Mouse (Mus musculus): ENCODE data around the gene Golt1a.

Gene Golt1a

DNA sequence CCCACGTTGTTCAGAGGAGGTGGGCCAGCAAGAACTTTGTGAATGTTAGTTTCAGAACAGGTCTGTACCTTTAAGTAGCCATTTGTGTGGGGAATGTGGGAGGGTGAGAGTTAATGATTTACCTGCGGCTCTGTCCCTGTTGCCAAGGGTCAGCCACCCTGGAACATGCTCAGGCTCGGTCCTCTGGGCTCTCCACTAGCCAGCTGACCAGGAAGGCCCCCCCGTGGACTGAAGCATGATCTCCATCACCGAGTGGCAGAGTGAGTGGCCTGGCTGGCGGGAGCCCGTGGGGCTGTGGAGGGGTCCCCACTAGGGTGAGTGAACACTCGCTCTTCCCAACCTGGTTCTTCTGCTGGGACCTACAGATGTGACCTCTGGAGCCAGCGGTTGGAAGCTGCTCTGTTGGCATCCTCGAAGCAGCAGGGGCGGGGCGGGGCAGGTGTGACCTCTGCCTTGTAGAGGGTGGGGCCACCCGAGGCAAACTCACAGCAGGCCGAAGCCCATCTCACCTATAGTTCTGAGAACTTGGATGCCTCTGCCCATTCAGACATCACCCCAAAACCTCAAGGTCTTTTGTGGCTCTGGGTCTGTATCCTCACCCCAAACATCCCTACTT is at the start of gene Golt1a:
Gene Golt1a, plus strand, starts transcription at position 149 of the 616 bp plus-strand sequence.
- peak; percentile 89 to 94 for DNase-seq

DNA sequence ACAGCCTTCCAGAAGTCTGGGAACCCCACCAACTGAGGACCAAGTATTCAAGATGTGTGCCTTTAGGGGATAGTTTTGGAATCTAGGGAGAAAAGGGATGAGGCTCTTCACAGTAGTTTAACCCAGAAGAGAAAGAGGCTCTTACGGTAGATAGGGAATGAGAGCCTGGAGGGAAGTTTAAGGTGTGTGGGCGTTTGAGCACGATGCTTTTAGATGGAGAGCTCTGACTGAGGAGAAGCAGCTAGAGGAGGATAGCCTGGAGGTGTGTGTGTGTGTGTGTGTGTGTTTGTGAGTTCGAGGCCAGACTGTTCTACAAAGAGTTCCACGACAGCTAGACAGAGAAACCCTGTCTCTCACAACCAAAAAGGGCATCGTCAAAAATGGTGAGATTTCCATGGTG is 47.0 kb upstream of the Golt1a start:
- DNase-seq, result no peak

DNA sequence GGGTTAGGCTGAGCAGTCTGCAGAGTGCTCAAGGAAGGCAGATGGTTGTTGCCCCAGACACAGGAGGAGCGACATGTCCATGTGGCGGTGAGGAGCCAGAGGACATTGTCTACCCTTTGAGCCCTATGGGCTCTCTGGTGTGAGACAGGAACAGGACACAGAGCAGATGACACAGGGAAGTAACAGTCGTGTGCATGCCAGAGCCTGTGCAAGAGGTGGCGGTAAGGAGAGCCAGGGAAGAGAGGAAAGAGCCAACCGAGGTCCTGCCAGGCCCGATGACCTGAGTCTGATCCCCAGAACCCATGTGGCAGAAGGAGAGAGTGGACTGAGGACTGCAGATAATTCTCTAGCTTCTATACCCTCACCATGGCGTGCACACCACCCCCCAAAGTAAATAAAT is 46.5 kb upstream of the Golt1a start:
- DNase-seq, result no peak

DNA sequence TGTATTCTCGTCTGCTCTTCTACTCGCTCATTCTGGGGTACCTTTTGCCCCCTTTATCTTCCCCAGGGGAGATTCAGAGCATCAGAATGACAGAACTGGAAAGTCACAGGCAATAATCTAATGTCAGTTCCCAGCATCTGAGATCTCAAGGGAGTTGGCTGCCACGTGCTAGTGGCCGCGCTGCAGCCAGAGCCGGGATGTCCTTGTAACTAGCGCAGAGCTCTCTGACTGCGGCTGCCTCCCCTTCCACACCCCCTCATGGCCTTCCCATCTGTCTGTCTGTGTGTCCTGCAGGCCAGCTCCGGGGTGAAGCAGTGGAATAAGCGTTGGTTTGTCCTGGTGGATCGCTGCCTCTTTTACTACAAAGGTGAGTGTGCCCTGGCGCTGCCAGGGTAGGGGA is 45.2 kb upstream of the Golt1a start:
- peak in 1 of 2 experiments; percentile 40 for DNase-seq

DNA sequence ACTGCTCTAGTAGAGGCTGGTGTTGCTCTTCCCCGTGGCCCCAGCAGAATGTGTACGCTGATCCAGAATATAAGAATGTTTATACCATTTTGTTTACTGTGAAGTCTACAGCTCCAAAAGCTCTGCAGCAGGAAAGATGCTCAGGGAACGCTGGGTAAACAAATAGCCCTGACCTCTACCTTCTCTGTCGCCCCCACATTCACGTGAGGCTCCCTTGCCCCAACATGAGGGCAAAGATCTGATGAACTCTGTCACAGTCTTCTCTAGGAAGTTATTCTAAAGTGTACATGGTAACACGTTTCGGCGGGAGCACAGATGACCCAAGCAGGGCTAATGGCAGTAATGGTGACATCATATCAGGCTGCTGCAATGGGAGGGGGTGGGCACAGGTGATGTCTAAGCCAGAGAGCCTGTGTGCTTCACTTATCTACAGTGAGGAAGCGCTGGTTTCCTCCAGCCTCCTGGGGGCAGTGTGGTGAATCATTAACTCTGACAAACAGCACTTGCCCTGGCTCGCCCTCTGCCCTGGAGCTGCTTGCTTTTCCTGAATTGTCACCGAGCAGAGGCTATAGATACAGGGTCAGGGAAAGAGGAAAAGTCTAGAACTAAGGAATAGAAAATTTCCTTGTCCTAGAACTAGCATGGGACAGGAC is 44.4 kb upstream of the Golt1a start:
- DNase-seq, result peak; percentile 79 to 87

DNA sequence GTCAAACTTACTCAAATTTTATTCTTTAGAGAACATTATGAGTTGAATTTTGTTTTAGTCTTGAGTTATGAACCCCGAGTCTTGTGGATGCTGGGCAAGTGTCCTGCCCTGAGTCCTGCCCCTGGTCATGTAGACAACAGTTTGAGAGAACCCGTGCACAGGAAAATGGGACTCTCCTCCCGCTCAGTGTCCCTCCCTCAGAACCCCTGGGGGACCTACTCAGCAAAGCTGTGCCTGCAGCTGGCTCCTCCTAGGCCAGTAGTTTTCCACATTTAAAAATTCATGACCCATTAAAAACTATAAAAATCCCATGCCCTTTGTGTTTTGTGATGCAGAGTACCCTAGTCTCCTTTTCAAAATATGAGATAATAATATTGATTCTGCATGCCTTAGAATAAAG is 42.5 kb upstream of the Golt1a start:
- DNase-seq, result no peak

DNA sequence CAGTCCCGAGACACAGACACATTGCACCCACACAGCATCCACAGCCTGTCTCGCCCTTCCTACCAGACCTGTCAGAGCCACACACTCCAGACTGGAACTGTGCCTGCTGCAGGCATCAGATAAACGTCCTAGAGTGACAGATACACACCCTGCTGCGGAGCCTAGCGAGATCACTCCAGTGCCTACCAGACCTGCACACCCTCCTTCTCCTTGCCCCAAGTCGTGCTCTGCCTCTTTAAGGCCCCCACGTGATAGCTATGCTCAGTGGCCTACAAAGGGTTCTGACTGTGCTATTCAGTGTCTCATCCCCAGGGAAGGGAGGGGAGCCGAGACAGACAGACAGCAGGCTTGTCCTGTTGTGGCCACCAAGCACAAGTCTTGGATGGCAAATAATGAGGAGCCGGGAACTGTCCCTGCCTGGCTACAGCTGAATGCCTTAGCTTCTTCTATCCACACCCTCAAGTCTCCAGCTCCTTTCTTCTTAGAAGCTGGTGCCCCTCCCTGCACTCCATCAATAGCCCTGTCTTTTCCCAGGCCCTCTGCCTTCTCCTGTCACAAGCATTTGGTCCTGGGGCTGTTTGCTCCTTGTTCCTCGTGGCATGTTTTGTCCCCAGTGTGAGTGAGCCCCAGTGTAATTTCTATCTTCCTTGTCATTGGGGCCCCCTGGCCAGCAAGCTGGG is 41.6 kb upstream of the Golt1a start:
- DNase-seq, result no peak

DNA sequence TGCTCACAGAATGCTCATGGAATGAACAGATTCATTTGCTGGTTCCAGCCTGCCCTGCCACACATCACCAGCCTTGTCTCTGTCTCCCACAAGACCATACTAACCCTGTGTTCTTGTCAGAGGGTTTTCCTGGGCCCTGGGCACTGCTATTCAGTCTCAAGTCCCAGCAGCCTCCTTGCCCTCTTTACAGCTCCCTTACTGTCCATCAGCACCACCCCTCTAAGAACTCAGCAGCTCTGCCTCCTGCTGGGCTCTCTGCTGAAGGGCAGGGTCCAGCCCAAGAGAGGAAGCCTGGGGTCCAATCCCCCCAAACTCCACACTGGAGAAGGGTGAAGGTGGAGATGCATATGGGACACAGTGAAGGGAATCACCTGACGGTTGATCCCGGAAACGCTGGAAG is 41.1 kb upstream of the Golt1a start:
- no peak for DNase-seq

DNA sequence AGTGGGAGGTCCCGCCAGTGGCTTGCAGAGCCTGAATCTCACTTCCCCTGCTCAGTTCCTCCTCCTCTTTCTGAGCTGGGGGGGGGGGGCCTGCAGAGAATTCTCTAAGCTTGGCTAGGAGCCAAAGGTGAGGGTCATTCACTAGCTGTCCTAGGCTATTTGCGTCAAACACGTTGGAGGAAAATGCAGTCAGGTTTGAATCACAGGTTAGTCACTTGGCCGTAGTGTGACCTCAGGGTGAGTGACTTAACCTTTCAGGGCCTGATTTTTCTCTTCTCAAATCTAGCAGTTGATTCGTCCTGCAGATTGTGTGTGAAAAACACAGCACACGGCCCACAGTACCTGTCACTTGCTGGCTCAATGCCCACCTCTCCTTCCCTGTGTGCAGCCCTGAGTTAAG is 39.3 kb upstream of the Golt1a start:
- DNase-seq, result no peak

DNA sequence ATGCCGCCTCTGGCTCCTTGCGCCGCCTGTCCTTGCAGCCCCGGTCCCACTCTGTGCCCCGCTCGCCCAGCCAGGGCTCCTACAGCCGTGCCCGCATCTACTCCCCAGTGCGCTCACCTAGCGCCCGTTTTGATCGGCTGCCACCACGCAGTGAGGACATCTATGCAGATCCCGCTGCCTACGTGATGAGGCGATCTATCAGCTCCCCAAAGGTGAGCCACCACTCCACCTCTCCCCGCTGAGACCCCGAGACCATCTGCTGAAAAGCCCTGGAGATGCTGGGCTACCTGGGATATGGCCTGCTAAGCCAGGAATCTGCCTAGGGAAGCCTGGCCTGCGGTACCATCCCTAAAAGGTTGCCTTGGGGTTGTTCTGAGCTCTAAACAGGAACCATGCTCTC is 35.4 kb upstream of the Golt1a start:
- no peak for DNase-seq

DNA sequence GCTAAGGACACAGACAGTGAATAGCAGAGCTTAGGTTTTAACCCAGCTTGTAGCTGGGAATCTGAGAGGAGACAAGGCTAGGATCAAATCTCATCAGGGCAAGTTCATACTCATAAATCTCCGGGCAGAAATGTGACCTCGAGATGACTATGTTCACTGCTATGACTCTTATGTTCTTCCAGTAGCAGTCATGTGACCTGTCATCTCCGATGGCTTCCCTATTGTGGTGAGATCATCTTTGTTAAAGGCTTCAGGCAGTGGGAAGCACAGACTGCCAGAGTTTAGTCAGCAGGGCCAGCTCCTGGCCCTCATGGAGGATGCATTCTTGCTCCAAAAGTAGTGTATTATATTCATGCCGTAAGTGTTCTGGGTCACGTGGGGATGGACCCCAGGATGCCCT is 32.6 kb upstream of the Golt1a start:
- DNase-seq, result no peak

DNA sequence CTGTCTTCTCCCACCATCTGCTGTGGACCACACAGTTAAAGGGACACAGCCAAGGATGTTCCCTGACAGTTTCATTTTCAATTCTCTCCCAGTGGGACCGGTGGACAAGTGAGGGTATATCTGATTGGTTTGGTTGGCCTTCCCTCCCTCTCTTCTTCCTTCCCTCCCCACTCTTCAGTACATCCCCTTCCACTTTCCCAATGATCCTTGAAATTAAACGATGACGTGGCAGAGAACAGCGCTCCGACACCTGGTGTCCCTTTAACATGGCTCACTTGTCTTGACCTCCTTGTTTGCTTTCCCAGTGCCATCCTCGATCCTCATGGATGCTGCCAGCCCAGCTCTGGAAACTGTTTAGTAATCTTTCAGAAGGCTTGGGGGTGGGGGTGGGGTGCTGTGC is 31.1 kb upstream of the Golt1a start:
- DNase-seq, result no peak

DNA sequence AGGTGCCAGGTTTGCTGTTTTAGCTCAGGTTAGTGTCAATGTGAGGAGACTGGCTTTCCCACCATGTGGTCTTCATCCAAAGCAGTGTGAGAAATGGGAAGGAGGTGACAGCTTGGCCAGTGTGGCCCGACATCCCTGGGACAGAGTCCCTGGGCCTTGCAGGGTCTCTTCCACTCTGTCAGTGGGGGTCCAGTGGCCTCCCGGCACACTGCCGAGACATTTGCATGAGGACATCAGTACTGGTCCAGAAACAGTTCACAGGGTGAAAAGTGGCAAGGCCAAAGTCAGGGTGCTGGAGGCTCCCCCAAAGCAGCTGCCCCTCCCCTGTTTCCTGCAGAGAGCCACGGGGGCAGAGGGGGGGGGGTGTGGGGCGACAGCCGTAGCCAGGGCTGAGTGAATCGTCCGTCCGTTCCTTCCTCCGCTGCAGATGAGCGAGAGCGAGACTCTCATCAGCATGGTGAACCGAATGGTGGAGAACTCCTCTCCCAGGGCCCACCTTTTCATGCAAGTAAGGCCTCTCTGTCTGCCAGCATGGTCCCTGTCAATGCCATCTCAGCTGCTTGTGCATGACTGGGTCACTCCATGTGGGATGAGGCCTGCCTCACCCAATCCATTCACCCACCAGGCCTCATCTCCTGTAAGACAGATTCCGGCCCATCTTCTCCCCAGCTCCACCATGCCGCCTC is 30.5 kb upstream of the Golt1a start:
- DNase-seq, result no peak

DNA sequence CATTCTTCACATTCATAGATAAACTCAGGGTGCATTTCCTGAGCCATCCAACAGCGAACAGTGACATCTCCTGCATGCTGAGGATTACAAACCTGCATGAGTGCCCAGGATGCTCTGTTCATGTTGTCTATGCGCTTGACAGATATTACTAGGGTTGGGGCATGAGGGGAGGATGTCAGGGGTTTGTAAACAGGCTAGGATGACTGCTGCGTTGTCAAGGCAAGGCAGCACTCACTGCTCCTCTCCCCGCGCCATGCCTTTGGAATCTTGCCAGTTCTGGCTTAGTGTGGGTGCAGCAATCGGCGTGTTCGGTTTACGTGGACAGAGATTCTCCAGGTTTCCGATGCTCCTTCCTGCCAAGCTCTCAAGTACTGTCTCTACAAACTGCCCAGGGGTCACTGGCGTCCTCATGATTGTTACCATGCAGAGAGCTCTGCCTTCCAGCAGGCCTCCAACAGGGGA is 29.9 kb upstream of the Golt1a start:
- peak in 1 of 2 experiments; percentile 33 for DNase-seq

DNA sequence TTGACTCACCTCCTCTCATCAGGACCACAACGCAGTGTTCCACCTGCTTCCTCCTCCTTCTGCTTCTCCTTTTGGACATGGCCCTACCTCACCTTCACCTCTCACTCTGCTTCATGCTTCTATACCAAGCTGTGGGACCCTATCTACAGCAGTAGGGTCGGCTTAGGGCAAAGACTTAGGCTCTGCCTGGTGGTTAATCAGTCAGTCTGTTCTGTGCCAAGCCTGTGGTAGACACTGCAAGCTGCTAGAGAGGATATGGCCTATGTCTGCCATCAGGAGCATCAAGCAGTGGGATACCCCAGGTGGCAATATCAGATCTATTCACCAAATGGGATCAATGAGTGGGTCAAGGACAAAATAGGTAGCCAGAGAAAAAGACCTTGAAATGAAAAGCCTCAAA is 29.1 kb upstream of the Golt1a start:
- no peak for DNase-seq

DNA sequence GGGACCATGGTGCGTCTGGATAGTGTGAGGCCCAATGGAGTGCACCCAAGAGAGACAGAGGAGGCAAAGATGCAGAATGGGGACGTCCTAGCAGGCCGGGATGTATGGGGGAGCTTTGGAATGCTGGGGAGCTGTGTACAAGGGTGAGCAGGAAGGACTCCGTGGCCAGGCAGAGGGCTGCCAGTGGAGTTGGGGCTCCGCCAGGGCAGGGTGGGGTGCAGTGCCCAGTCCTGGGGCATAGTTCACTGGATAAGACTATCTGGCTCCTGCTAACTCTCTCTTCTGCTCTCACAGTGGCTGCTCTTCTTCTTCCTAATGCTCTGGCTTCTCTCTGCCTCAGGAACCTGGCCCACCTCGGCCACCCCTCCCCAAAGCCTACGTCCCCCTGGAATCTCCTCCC is 23.7 kb upstream of the Golt1a start:
- peak; percentile 83 to 87 for DNase-seq

DNA sequence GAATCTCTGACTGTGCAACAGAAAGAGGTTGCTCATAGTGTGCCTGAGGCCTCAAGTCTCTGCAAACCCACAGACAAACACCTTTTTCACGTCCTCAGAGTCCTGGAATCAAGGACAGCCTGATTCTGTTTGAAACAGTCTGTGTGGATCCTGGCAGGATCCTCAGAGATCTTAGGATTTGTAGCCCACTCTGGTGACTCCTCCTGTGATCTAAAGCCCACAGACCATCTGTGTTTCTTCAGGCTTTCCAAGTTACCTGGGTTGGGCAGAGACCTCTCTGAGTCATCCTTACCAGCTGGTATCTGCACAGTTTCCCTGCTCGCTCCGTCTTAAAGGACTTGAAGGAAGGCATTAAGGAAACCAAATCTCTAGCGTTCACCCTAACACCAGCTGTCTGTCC is 22.5 kb upstream of the Golt1a start:
- no peak for DNase-seq

DNA sequence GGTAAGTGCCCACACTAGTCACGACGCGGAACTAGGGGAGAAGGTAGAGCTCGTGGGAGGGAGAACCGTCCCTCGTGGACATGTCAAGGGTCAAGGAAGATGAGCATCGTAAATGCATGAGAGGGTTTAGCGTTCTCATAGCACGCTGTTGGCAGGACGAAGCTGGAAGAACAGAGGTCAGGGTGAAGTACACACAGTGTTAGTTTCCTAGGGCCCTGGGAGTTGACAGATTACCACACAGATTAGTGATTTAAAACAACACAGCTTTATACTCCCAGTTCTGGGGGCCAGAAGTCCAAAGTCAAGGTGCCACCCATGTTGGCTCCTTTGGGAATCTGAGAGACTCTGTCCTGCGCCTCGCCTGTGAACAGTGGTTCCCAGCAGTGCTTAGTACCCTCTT is 21.7 kb upstream of the Golt1a start:
- DNase-seq, result peak; percentile 65 to 77

DNA sequence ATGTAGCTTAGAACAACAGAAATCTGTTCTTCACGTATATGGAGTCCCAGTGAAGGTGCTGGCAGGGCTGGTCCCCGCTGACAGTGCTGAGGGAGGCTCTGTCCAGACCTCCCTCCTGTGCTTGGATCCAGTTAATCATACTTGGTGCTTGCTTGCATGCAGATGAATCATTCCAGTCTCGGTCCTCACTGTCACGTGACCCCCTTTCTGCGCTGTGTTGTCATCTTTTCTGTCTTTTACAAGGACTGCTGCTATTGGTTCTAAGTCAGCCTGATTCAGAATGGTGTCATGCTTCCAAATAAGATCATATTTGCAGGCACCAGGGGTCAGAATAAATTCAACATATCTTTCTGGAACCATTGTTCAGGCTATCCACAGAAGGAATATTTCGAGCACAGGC is 17.7 kb upstream of the Golt1a start:
- DNase-seq, result no peak

DNA sequence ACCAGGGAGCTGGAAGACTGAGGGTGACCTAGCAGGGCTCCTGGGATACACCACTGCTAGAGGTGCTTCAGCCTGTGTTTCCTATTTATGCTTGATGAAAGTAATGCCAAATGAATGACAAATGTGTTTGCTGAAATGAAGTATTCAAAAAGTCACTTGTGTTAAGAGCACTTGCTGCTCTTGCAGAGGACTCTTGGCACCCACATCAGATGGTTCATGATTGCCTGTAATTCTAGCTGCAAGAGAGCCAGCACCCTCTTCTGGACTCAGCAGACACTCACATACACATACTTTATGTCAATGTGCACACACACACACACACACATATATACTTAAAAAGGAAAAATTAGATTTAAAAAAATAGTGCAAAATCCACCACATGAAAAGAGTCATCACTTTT is 17.0 kb upstream of the Golt1a start:
- no peak for DNase-seq

DNA sequence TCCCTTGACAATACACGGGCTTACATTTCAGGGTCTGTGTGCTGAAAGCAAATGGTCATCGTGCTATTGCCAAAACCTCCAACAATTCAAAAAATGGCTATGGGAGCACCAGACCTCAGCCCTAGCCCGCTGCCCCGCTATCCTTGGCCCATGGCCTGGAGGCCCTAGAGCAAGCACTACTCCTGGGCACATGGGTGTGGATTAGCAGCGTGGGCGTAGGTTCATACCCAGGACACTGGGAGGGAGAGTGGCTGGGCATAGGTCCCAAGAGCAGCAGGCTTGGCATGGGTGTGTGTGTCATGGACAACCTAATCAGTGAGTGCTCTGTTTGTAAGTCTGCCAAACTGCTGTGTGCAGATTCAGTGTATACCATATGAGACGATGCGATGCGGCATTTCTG is 13.2 kb upstream of the Golt1a start:
- DNase-seq, result no peak

DNA sequence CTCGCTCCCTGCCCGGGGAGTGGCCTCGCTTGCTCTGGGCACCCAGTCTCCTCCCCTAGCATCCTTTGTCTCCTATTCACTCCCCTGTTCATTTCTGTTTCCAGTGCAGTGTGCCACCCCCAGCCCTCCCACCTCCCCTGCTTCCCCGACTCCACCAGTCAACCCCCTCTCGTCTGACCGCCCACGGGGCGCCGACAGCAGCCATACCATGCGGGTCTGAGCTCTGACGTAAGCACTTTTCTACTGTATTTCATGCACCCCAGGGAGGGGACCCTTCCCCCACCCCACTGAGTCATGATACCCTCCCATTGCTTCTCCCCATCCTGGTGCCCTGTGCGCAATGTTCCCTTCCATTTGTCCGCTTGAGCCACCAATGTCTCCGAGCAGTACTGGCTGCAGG is 10.8 kb upstream of the Golt1a start:
- DNase-seq, result no peak

DNA sequence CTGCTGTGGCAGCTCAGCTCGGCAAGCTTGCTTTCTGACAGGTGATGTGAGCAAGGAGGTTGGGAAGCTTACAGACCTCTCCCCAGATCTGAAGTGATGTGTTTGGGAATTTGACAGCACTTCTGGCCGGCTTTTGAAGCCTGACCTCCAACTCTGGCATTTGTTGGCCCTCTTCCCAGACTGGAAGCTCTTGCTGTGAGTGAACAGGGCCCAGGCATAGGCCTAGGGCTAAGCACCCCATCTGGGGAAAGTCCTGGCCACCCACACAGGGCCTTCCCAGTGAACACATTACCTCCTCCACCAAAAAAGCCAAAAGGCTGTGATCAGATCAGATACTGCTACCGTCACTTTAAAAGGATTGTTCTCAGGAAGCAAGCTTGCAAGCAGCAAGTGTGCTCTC is 7.1 kb upstream of the Golt1a start:
- peak; percentile 76 to 80 for DNase-seq

DNA sequence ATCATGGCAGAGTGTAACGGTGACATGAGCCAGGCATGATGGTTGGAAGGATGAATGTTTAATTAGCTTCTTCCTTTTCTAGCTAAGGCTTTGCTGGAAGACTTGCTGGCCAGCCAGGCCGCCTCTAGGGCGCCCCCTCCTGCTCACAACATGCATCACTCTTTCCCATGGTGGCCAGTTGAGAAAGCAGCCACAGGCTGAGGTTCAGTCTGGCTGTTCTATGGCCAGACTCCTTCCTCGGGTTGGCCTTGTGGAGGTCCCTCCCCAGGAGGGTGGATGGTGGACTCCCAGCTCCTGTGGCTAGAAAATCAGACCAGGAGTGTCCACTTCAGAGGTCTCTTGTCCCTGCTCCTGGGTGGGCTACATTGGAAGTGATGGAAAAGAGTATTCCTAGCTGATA is 2.8 kb upstream of the Golt1a start:
- DNase-seq, result peak; percentile 85 to 93
